Mouse (Mus musculus) brain, embryonic 18.5 days (tissue): ENCODE measurements at regions not wholly inside any gene's neighbourhood (a gene's known extent, or its start where the extent isn't known, plus 50 kb on each side); places are given as distances from the start of the nearest gene placed in this dataset.
A peak's percentile ranks its signal among the peaks of the same experiment; 100 is the strongest.

Source experiments
- DNase-seq: peaks from one replicate; pipeline ENCODE4 v3.0.0-alpha.2; 2012; ENCODE audit warnings: low read depth, low spot score

DNA sequence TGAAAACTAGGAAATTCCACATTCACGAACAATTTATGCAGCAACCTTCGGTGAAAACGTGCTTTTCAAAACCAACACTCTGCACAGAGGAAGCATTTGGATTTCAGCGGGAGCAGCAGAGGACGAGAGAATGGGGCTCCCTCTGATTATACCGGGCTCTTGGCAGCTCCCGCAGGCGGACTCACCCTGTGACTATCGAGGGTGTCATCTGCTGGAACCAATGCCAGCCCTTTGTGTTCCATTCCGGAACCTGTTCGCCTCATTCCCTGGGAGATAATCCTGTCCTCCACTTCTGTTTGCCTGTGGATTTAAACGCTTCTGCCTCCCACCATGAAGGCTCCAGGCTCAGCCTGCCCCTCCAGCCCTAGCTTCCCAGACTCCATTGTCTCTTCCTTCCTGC is 77.1 kb downstream of the Utp18 start:
- DNase-seq = no peak

DNA sequence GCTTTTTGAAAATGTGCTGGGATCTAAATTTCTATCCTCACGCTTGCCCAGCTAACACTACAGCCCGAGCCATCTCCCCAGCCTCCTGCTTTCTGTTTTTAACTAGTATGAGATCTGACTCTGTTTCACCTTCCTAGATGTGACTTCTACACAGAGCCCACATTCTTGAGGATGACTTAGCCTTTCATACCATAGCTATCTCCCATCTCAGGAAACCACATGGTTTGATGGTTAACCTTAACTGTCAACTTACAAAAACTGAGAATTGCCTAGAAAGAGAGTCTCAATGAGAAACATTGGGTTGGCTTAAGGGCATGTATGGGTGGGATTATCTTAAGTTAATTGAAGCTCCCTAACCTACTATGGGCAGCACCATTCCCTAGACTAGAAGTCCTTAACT is 78.4 kb downstream of the Utp18 start:
- DNase-seq = no peak

DNA sequence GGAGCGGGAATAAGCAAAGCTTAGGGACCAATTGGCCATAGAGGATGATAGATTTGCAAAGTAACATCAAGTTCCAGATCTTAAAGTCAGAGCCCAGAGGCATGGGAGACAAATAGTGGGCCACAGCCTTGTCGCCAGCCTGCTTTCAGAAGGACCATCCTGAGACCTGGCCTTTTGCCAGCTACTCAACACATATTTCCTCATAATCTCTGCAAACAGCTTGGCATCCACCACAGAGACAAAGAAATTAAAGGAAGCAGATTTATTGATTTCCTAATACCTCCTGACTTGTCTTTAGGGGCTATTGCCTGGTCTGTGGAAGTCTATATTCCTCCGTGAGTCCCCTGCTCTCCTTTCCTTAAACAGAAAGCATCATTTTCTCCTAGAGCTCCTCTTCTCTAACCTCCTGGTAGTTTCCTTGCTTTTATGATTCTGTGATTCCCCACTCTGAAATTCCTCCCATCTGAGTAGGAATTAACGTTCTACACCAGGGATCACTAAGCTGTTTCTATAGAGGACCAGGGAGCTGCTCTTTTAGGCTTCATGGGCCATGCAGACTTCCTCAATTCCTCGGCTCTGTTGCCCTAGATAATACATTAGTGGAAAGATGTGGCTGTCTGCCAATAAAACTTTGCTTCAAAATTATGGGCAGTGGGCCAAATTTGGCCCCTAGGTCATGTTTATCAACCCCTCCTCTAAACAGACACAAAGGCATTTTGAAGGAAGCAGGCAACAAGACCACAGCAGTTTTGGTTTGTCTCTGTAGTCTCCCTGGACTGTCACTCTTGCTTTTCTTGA is 114.2 kb downstream of the Utp18 start:
- no peak for DNase-seq

DNA sequence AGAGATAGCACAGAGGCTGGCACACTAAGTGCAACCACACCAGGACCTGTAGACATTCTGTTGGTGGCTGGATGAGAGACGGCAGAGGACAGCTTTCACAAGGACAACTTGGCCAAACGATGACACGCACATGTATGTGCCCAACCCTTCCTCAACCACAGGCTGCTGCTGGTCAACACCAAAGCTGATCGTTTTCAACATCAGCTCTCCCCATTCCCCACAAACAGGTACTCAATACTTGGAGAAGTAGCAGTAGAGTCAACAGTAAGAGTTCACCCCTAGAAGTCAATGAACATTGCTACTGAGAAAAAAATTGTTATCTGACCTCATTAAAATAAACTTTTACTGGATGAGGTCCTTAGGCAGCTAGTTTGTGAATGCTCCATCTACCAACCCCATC is 119.6 kb downstream of the Utp18 start:
- DNase-seq = no peak

DNA sequence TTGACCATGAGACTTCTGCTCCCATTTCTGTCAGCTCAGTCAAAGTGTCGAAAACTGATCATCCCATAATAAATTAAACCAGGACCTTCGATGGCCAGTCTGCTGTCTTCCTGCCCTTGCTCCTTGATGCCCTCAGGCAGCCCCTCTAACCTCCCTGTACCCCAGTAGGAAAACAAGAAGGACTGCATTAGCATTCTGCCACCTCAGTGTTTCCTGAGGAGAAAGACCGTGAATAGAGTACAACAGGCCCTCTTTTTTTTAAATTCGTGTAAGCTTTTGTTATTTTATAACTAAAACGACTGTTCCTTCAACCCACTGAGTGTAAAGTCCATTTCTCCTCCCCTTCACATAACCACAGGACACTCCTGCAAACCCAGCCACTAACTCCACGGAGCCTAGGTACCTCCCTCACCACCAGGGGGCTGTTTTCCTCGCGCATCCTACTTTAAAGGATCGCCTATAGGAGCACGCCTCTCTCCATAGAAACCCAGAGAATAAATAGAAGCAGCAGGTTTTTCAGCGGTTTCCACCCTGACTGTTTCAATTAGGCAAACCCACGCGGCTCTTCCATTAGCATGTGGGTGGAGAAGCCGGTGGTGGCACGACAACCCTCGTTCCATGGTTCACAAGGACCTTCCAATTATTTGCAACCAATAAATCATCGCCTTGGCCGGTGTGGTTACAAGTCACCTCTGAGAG is 122.6 kb downstream of the Utp18 start:
- no peak for DNase-seq

DNA sequence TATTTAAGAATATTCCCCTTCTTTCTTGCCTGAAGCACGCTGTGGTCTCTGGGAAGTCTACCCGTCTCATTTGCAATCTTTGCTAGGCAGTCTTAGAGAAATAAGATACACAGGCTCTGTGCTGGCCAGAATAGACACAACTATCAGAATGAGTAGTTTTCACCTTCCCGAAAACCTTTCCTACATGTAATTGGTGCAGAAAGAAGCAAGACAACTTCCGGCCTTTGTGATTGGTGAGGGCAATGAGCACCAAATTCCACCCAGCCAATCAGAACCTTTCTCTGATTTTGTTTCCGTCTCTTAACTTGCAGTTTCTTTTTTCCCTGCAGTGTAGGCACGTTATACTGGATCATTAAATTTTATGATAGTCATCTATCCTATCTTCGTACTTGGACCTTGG is 127.7 kb downstream of the Utp18 start:
- no peak for DNase-seq

DNA sequence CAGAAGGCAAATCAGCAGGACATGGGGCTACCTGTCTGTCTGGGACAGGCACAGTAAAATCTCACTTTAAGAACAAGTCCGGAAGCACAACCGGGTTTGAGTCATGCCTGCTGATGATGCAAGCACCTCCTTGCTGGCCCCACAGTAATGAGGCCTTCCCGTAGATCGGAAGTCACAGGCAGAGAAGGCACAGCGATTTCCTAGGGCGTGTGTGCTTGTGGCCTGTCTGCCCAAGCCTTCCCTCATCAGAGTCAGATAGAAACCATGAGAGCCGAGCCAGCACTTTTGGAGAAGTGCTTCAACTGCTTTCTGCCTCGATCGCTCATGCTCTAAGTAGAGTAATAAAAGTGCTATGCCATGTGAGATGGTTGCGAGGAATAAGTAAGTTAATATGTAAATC is 148.9 kb downstream of the Utp18 start:
- no peak for DNase-seq

DNA sequence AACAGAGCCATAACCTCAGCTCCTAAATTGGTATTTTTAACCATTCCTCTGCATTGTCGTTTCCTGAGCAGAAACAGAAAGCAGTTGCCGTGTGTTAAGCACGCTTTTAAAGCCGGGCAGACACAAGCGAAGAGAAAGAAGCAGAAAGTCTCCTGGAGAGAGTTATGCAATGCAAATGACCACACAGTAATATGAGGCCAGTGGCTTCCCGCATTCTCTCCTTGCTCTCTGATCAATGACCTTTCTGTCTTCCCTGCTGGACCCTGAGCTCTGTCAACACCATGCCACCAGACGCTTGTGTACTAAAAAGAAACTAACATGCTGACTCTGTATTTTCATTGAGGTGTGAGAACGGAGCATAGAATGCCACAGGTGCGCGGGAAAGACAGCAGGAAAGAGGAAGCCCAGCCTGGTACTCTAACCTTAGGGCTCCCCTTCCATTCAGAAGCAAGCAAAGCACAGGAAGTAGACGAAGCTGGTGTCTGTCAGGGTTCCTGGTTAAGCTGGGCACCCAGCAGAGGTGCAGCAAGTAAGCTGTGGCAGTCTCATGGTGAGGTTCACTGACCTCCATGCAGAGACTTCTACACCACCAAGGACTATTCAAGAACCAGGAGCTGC is 151.9 kb downstream of the Utp18 start:
- DNase-seq = no peak

DNA sequence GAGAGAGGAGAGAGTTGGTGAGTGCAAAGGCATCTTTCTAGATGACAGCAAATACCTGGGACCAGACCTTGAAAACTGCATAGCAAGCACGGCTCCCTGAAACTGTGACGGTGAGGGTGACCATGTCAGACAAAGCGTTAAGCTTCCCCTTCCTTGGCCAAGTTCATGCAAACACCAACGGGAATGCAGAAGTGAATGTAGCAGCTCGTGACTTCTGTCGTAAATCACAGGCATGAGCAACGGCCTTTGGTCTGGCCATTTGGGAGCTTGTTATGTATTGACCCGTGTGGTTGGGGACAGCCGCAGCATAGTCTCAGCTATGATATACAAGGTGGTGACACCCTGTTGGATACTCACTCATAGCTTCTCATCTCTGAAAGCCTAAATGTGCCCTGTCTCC is 156.4 kb downstream of the Utp18 start:
- no peak for DNase-seq

DNA sequence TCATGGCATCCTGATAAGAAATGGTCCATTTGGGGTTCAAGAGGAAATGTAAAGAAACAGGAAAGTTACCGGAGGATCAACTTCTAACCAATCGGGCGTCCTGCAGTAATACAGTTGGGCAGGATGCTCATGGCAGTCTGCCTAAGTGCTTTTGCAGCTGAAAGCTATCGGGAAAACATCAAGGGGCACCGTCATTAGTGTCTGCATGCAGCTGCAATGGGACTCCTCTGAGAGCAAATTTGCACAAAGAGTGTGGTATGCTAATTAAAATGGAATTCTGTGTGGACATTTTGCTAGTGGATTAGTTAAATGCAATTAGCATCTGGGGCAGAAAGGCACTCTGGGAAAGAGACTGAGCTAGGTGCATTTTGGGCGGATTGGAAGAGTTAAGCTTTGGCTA is 160.3 kb downstream of the Utp18 start:
- peak; percentile 4 for DNase-seq

DNA sequence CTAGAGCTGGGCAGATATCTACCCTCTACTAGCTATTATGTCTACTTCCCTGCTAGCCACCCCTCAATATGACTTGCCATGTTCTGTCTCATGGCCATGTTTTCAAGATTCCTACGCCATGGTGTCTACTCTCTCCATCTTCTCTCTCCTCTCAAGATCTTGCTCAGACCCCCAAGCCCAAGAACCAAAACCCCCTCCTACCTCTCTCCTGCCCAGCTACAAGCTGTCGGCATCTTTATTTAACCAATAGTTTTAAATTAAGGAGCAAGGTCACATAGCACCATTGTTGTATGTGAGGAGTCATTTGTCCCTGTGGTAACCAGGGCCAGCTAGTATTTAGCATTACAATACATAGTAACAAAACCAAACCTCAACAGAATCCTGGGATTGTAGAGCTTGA is 166.4 kb downstream of the Utp18 start:
- no peak for DNase-seq

DNA sequence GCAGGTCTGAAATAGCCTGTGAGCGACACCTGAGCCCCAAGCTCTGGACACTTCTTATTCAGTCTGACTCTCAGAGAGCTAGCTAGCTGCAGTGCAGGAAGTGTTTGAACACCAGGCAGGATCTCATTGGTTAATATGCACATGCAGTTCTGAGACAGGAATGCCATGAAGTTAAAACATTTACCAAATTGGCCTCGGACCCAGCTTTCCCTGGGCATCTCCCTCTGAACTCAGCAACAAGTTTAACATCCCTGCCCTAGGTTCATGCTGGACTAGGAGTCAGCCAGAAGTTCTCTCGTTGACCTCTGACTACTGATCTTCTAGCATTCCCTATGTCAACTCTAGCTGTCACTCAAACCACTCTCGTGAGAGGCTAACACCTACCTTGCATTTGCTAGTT is 175.9 kb downstream of the Utp18 start:
- no peak for DNase-seq

DNA sequence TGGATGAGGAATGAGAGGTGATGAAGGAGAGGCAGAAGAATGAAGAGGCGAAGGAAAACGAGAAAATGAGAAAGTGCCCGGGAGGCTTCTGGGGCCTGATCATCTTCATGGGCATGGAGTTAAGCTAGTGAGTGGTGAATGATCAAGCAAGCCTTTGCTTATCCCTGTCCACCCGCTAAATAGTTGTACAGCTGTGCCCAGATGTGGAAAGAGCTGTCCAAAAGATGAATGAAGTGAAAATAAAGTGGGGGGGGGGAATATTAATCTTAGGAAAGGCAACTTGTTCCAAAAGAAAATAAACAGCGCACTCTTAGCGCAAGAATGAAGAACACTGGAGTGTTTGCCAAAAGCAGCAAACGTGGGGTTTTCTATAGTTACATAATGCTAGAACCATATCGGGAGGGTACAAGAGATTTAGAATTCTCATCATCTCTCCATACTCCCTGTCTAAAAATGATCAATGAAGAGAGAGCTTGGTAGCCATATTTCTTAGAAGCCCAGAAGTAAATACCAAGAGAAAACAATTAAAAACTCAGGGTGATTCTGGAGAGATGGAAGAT is 188.5 kb downstream of the Utp18 start:
- no peak for DNase-seq

DNA sequence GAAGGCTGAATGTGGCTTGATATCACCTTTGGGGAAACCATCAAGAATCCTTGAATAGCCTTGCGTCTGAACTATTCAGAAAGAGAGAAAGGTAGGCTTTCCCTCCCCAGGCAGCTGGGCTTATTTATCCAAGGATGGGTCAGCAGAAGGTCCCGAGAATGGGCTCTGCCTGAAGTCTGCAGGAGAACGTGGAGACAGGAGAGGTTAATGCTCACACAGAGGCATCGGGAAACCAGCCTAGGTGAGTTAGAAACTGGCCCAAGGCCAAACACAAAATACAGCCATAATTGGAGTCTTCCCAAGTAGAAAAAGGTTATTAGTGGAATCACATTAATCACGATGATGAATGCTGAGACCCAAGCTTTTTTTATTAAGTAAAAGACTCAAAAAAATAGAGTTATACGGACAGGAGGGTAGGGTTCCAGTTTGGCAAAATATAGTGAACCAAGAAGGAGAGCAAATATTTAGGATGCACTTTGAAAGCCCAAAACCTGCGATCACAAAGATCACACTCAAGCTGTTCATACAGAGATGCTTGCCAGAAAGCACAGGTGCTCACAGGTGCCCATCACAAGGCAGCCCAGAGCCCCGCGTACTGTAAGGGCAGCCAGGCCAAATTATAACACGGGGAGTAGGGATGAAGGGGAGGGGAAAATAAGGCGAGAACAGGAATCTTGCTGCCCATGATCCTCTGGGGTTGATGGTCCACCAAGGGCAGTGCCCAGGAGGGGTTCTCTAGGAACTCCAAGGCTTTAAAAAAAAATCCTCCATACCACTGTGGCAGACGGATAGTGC is 189.3 kb downstream of the Utp18 start:
- DNase-seq = no peak

DNA sequence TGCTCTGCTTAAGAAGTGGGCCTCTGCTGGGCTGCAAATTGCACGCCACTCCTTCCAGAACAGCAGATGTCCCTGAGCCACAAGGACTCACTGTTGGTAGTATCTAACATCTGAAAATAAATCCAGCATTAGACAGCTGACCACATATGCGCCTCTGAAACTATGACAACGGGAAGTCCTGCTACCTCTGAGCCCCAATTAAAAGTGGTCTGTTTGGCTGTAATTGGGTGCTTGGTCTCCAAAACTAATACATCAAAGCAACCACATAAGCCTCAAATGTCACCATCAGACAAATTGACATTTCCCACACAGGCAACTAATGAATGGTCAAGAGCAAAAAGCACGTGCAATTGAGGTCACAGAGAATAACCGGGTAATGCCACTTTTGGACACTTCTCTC is 201.9 kb downstream of the Utp18 start:
- DNase-seq = no peak

DNA sequence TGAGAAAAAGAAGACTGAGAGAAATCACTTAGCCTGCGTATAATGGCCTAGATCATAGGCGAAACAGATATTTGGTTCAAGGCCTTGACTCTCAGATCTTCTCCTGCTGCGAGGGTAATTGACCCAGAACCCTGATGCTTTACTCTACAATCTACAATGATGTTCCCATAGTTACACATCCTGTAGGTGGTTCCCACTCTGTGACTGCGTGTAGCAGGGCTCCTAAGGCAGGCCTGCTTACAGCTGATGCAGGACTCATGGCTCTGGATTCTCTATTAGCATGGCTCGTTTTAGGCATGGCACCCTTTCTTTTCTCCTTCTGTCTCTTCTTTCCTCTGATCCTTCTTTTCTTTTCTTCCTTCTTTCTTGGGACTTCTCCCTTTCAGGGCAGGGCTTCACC is 209.3 kb downstream of the Utp18 start:
- DNase-seq = no peak

DNA sequence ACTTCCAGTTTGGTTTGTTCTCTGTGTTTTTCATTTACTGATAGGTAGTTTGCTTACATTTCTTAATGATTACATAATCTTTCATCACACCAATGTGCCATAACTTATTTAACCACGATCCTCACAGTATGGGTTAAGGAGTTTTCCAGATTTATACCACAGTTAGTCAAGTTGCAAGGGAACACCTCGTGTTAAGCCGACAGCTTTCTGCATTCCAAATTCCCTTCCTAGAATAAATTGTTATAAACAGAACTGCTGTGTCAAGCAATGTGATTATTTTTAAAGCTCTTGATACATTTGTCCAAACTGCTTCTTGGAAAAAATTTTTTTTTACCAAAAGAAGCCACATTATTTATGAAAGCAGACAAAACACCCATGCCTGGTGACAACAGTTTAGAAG is 213.5 kb downstream of the Utp18 start:
- DNase-seq = no peak

DNA sequence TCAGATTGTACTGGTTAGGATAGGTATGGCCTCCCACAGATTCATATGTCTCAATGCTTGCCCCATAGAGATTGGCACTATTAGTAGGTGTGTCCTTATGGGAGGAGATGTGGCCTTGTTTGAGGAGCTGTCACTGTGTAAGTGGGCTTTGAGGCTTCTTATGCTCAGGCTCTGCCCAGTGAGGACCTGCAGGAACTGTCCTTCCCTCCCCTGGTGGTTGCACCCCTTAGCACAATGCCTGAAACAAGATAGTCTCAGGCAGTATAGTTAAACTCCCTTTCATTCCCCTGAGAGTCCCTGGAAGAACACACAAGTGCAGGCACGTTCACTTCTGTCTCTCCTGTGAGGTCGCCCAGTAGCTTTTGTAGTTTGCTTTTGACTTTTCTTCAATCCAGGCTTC is 223.9 kb downstream of the Utp18 start:
- DNase-seq = no peak

DNA sequence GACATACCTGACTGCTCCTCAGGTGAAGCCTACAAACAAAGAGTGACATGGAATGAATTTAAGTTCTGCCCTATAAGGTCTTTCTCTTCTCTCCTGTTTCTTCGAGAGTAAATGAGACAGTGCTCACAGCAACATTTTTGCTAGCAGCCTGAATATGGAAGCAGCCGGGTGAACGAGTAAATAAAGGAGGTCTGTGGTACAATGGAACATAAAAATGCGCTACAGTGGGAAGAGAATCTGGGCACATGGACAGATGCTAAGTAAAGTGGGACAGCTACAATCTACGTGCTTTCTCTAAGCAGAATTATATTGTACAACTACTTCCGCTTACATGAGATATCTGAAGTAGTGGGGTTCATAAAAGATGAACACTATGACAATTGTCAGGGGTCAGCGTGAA is 225.2 kb downstream of the Utp18 start:
- no peak for DNase-seq

DNA sequence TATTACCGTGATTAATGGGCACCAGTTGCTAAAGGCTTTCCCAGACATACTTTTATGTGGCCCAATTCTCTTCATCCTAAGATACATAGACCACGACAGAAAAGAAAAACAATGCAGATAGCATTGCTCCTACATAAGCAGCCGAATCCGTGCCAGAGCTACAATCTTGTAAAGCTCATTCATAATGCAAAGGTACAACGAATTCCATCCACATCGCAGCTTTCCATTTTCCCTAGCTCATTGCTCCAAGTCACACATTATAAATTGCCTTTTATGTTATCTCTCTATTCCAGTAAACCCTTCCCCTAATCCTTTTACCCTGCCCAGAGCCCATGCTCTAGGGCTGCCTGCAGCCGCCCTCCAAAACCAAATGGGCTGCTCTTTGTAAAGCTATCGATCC is 226.8 kb downstream of the Utp18 start:
- DNase-seq = no peak

DNA sequence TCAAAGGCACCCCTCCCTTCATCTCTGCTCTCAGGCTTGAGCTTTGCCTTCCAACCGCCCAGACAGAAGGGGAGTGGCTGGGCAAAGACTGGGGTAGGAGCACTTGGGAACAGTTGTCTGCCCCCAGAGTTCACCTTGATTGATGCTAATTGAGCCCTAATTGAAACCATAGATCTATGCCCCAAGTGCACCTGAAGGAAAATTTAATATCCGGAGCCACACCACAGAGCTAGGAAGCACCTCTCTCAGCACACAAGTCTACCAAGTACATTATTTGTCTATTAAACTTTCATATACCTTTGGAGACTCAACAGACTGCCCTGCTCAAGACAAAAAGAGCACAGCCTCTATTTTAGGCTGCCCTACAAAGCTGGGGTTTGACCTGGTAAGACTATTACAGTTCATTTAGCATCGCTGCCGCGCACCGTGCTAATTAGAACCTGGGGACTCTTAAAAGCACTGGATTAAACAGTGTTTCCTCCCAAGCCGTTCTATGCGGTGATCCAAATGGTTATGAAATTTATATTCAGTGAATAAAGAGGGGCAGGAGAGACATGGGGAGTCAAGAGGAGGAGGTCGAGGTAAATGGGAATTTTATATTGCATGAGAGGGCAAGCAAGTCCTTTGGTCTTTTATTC is 229.8 kb downstream of the Utp18 start:
- no peak for DNase-seq
